Mouse (Mus musculus): ENCODE measurements around the gene Arrdc3. TPM values are rescaled to one million over a fixed set of nuclear protein-coding genes. Genes with fewer than 3 reads are reported as not detected.

Gene Arrdc3
- polyA plus RNA-seq (2012; rRNA removed) (6.4 and 7.4 TPM in 2 replicates), polyA plus RNA-seq (2014; fragmentation: Nextera tagmentation; extraction: Ambion mirVana) (13.1 and 16.5 TPM in 2 replicates)

GRCm38 (mm10) chr13:80883190-80883589, at the start of gene Arrdc3:
Gene Arrdc3 (plus strand): TSS chr13:80883384.
- Histone ChIP-seq H3K27ac (peak within 1 kb of the TSS; percentile 95), H3K4me1 (replicated peaks; ENCODE audit: control insufficient read depth in 2 of 2, insufficient read depth in 2 of 2, low read length in 1 of 2) (peaks cover 3 to 6% of the 10 kb centered on the region in 2 experiments), H3K27me3 (ENCODE audit: control insufficient read depth, insufficient read depth, low read length) (no peaks in the 10 kb centered on the region), H3K9me3 (ENCODE audit: control insufficient read depth, low read length) (no peaks in the 10 kb centered on the region), H3K9ac (replicated peaks) (peak within 1 kb of the TSS; percentile 100), H3K4me3 (ENCODE audit: insufficient read depth in 1 of 2, low read depth in 2 of 2, low read length in 2 of 2) (peak within 1 kb of the TSS; percentile 89 to 97), H3K4me2 (ENCODE audit: low read depth) (peak within 1 kb of the TSS; percentile 73), H3K36me3 (replicated peaks; ENCODE audit: control insufficient read depth, insufficient read depth, low read depth) (peaks cover 7% of the 10 kb centered on the region)
- ATAC-seq (ENCODE audit: insufficient read depth) (peak; percentile 54), DNase-seq (ENCODE audit: low read depth in 3 of 3, low spot score in 3 of 3) (peak; percentile 91 to 94 (median 93))
- TF ChIP-seq EP300 (IDR thresholded peaks at IDR 0.05; ENCODE audit: low read depth) (peak; percentile 53), CTCF (IDR thresholded peaks at IDR 0.05; ENCODE audit: low read depth) (no peak)
- 0% methylated on average over 30 of the region's 31 CpGs for WGBS (ENCODE audit: insufficient replicate concordance)

GRCm38 (mm10) chr13:80862215-80862614, 21.0 kb upstream of the Arrdc3 start:
- no peaks in the 10 kb centered on the region for H3K27me3 ChIP-seq (ENCODE audit: control insufficient read depth, insufficient read depth, low read length)
- no peak overlapping the region for H3K4me3 ChIP-seq (ENCODE audit: insufficient read depth in 1 of 2, low read depth in 2 of 2, low read length in 2 of 2)
- peak in 2 of 3 experiments; percentile 6 to 22 for DNase-seq (ENCODE audit: low read depth in 3 of 3, low spot score in 3 of 3)
- H3K27ac ChIP-seq = no peak overlapping the region
- peak; percentile 74 for TF ChIP-seq CTCF (IDR thresholded peaks at IDR 0.05; ENCODE audit: low read depth)
- no peak for TF ChIP-seq EP300 (IDR thresholded peaks at IDR 0.05; ENCODE audit: low read depth)
- H3K4me2 ChIP-seq (ENCODE audit: low read depth) = no peak overlapping the region
- WGBS (ENCODE audit: insufficient replicate concordance) = 9% methylated on average over 5 of the region's 5 CpGs
- no peaks in the 10 kb centered on the region for H3K36me3 ChIP-seq (replicated peaks; ENCODE audit: control insufficient read depth, insufficient read depth, low read depth)
- no peak for ATAC-seq (ENCODE audit: insufficient read depth)
- H3K9ac ChIP-seq (replicated peaks) = no peak overlapping the region
- no peaks in the 10 kb centered on the region for H3K9me3 ChIP-seq (ENCODE audit: control insufficient read depth, low read length)
- H3K4me1 ChIP-seq (replicated peaks; ENCODE audit: control insufficient read depth in 2 of 2, insufficient read depth in 2 of 2, low read length in 1 of 2) = no peaks in the 10 kb centered on the region

- WGBS (ENCODE audit: insufficient replicate concordance) = 46% methylated on average over 3 of the region's 3 CpGs
- no peaks in the 10 kb centered on the region for H3K9me3 ChIP-seq (ENCODE audit: control insufficient read depth, low read length)
- no peak overlapping the region for H3K27ac ChIP-seq
- no peak overlapping the region for H3K4me3 ChIP-seq (ENCODE audit: insufficient read depth in 1 of 2, low read depth in 2 of 2, low read length in 2 of 2)
- no peak overlapping the region for H3K9ac ChIP-seq (replicated peaks)
- TF ChIP-seq CTCF (IDR thresholded peaks at IDR 0.05; ENCODE audit: low read depth) (no peak), EP300 (IDR thresholded peaks at IDR 0.05; ENCODE audit: low read depth) (no peak)
- no peak overlapping the region for H3K4me2 ChIP-seq (ENCODE audit: low read depth)
- no peaks in the 10 kb centered on the region for H3K36me3 ChIP-seq (replicated peaks; ENCODE audit: control insufficient read depth, insufficient read depth, low read depth)
- no peaks in the 10 kb centered on the region for H3K4me1 ChIP-seq (replicated peaks; ENCODE audit: control insufficient read depth in 2 of 2, insufficient read depth in 2 of 2, low read length in 1 of 2)
- no peaks in the 10 kb centered on the region for H3K27me3 ChIP-seq (ENCODE audit: control insufficient read depth, insufficient read depth, low read length)
- no peak for DNase-seq (ENCODE audit: low read depth in 3 of 3, low spot score in 3 of 3)
- ATAC-seq (ENCODE audit: insufficient read depth) = no peak
Measured at GRCm38 (mm10) chr13:80864195-80864594, 19.0 kb upstream of the Arrdc3 start.

- no peaks in the 10 kb centered on the region for H3K9me3 ChIP-seq (ENCODE audit: control insufficient read depth, low read length)
- TF ChIP-seq EP300 (IDR thresholded peaks at IDR 0.05; ENCODE audit: low read depth) = no peak
- TF ChIP-seq CTCF (IDR thresholded peaks at IDR 0.05; ENCODE audit: low read depth) = no peak
- DNase-seq (ENCODE audit: low read depth in 3 of 3, low spot score in 3 of 3) (no peak), ATAC-seq (ENCODE audit: insufficient read depth) (no peak)
- no peak overlapping the region for H3K4me2 ChIP-seq (ENCODE audit: low read depth)
- no peaks in the 10 kb centered on the region for H3K27me3 ChIP-seq (ENCODE audit: control insufficient read depth, insufficient read depth, low read length)
- H3K4me1 ChIP-seq (replicated peaks; ENCODE audit: control insufficient read depth in 2 of 2, insufficient read depth in 2 of 2, low read length in 1 of 2) = no peaks in the 10 kb centered on the region
- H3K36me3 ChIP-seq (replicated peaks; ENCODE audit: control insufficient read depth, insufficient read depth, low read depth) = no peaks in the 10 kb centered on the region
- 62% methylated on average over 5 of the region's 5 CpGs for WGBS (ENCODE audit: insufficient replicate concordance)
- no peak overlapping the region for H3K4me3 ChIP-seq (ENCODE audit: insufficient read depth in 1 of 2, low read depth in 2 of 2, low read length in 2 of 2)
- H3K9ac ChIP-seq (replicated peaks) = no peak overlapping the region
- no peak overlapping the region for H3K27ac ChIP-seq
Measured at GRCm38 (mm10) chr13:80875126-80875525, 8.1 kb upstream of the Arrdc3 start.

GRCm38 (mm10) chr13:80880756-80881155, 2.4 kb upstream of the Arrdc3 start:
- DNase-seq (ENCODE audit: low read depth in 3 of 3, low spot score in 3 of 3) = no peak
- Histone ChIP-seq H3K4me3 (ENCODE audit: insufficient read depth in 1 of 2, low read depth in 2 of 2, low read length in 2 of 2) (no peak overlapping the region), H3K9ac (replicated peaks) (no peak overlapping the region), H3K4me1 (replicated peaks; ENCODE audit: control insufficient read depth in 2 of 2, insufficient read depth in 2 of 2, low read length in 1 of 2) (peaks cover 3 to 4% of the 10 kb centered on the region in 2 experiments; a peak in 3 of 4 replicates), H3K27me3 (ENCODE audit: control insufficient read depth, insufficient read depth, low read length) (no peaks in the 10 kb centered on the region), H3K36me3 (replicated peaks; ENCODE audit: control insufficient read depth, insufficient read depth, low read depth) (no peaks in the 10 kb centered on the region), H3K4me2 (ENCODE audit: low read depth) (no peak overlapping the region), H3K27ac (no peak overlapping the region), H3K9me3 (ENCODE audit: control insufficient read depth, low read length) (no peaks in the 10 kb centered on the region)
- no peak for ATAC-seq (ENCODE audit: insufficient read depth)
- TF ChIP-seq EP300 (IDR thresholded peaks at IDR 0.05; ENCODE audit: low read depth) (no peak), CTCF (IDR thresholded peaks at IDR 0.05; ENCODE audit: low read depth) (no peak)
- 48% methylated on average over 4 of the region's 4 CpGs for WGBS (ENCODE audit: insufficient replicate concordance)

All from liver, embryonic 14.5 days (tissue).